Mouse (Mus musculus) midbrain, embryonic 13.5 days (tissue): Measurements from ENCODE around the gene Ncoa1. TPM values are rescaled to one million over a fixed set of nuclear protein-coding genes. Genes with fewer than 3 reads are reported as not detected.

Source experiments
- ATAC-seq: fragments of 200-750 bp; cut with Nextera tagmentation; 2 replicates; pipeline ENCODE4 v1.8.0; 2017; ENCODE audit warnings: mild to moderate bottlenecking, moderate TSS enrichment, moderate library complexity
- H3K27ac ChIP-seq: fragments of 300-500 bp; sonication (generic); 2 replicates; pipeline ENCODE4 v1.5.1; 2015; ENCODE audit warnings: inconsistent platforms, mild to moderate bottlenecking, moderate library complexity
- H3K27me3 ChIP-seq: fragments of 300-500 bp; sonication (generic); 2 replicates; pipeline ENCODE4 v1.6.1; 2015; ENCODE audit warnings: mild to moderate bottlenecking, inconsistent platforms
- H3K36me3 ChIP-seq: fragments of 300-500 bp; sonication (generic); 2 replicates; pipeline ENCODE4 v1.6.1; 2015; ENCODE audit warnings: mild to moderate bottlenecking, inconsistent platforms
- H3K4me1 ChIP-seq: fragments of 300-500 bp; sonication (generic); replicated peaks from 2 replicates; pipeline ENCODE4 v1.6.1; 2015; ENCODE audit warnings: inconsistent platforms
- H3K4me2 ChIP-seq: fragments of 300-500 bp; sonication (generic); replicated peaks from 2 replicates; pipeline ENCODE4 v1.6.1; 2015; ENCODE audit warnings: moderate library complexity, mild to moderate bottlenecking, inconsistent platforms
- H3K4me3 ChIP-seq: fragments of 300-500 bp; sonication (generic); replicated peaks from 2 replicates; pipeline ENCODE4 v1.5.1; 2015; ENCODE audit warnings: mild to moderate bottlenecking, inconsistent platforms
- H3K9ac ChIP-seq: fragments of 300-500 bp; sonication (generic); replicated peaks from 2 replicates; pipeline ENCODE4 v1.6.1; 2015; ENCODE audit warnings: mild to moderate bottlenecking, inconsistent platforms
- H3K9me3 ChIP-seq: fragments of 300-500 bp; sonication (generic); 2 replicates; pipeline ENCODE4 v1.6.1; 2016; ENCODE audit warnings: mild to moderate bottlenecking, inconsistent platforms
- WGBS: fragments of 180-500 bp; shearing (Covaris S2); methylation state at CpG from one replicate; pipeline ENCODE4 v1.1.7; 2015; 5-methylcytosine and 5-hydroxymethylcytosine counted together
- polyA plus RNA-seq: library from polyadenylated mRNA; unstranded; fragments of >200 nt; fragmentation: Nextera tagmentation; extraction: Ambion mirVana; gene quantifications from 2 replicates; pipeline ENCODE4 v1.2.1, GENCODE M21; 2015

Gene Ncoa1
- polyA plus RNA-seq: 9.1 and 9.2 TPM in 2 replicates

DNA sequence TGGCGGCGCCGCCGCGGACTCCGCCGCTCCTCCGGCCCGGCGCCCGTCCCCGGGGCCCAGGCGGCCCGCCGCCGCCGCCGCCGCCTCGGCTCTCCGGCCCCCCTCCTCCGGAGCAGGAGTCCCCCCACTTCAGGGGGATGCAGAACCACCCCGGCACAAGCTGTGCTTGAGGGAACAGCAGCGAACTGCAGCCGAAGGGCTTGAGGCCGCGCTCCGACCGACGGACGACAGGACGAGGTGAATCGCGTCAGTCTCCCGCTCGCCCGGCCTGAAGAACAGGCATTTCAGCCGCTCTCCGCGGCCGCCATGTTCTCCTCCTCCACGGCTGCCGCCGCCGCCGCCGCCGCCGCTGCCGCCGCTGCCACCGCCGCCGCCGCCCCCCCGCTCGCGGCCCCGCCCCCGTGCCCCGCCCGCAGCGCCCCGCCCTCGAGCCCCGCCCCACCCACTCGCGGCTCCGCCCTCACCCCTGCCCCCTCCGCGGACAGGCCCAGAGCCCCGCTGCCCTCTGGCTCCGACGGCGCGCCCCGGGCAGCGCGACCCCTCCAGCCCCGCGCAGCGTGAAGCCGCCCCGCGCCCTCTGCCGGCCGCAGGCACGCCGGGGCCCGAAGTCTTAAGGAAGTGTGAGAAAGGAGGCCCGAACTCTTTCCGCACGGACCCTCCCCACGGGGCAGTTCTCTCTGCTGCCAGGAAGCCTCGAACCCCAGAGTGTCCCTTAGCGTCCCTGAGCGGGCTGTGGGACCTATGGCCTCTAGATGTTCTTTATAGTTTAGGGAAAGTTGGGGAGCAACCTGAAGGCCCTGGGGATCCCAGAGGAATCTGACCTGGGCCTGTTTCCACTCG is at the start of gene Ncoa1:
Ncoa1 (minus strand) TSS at position 351 of the 840 bp plus-strand sequence.
- Histone ChIP-seq H3K4me1 (peaks cover 30% of the 10 kb centered on the region), H3K27ac (peak within 1 kb of the TSS; percentile 97), H3K4me3 (peak within 1 kb of the TSS; percentile 92), H3K36me3 (no peaks in the 10 kb centered on the region), H3K9ac (peak within 1 kb of the TSS; percentile 96), H3K9me3 (no peaks in the 10 kb centered on the region), H3K4me2 (peak within 1 kb of the TSS; percentile 65), H3K27me3 (peaks cover 11% of the 10 kb centered on the region; the same call in 1 of the 2 replicates)
- peak; percentile 87 for ATAC-seq
- under 1% methylated on average over 49 of the region's 98 CpGs for WGBS

GRCm38 (mm10) chr12:4524546-4524945 is 47.6 kb upstream of the Ncoa1 start:
- H3K4me3 ChIP-seq: no peak overlapping the region
- WGBS: 34% methylated on average over 7 of the region's 7 CpGs
- H3K36me3 ChIP-seq: no peaks in the 10 kb centered on the region
- H3K27me3 ChIP-seq: no peaks in the 10 kb centered on the region
- no peak overlapping the region for H3K9ac ChIP-seq
- no peaks in the 10 kb centered on the region for H3K9me3 ChIP-seq
- peak overlapping the region; percentile 86 for H3K27ac ChIP-seq
- H3K4me1 ChIP-seq: peaks cover 34% of the 10 kb centered on the region
- no peak overlapping the region for H3K4me2 ChIP-seq
- ATAC-seq: 0 out of 2 replicates have a peak, but pooled peaks have one; percentile 13

DNA sequence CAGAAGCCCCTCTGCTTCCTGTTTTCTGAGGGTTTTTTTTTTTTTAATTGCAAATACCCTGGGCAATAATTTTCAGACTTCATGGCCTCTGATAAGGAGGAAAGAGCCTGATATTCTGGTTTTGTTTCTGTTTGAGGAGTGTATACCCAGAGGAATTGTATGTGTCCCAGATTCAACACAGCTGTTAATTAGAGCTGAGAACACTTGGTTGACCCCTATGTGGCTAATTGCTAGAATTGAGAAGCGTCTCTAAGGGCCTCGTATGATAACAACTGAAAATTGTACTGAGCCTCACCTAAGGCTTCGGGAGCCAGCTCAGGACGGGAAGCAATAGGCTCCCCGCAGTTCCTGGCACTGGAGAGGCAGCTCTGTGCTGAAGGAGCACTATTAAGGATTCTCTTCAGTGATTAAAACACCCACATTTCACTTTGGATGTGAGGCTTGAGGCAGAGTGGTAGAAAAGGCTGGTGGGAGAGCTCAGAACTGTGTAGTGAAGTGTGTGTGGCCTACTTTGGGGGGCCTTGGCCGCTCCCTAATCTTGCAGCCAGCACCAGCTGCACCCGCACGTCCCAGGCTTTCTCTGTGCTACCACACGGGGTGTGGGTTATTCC is 46.8 kb upstream of the Ncoa1 start:
- Histone ChIP-seq H3K27me3 (no peaks in the 10 kb centered on the region), H3K36me3 (no peaks in the 10 kb centered on the region), H3K4me3 (no peak overlapping the region), H3K4me1 (peaks cover 34% of the 10 kb centered on the region), H3K9ac (no peak overlapping the region), H3K9me3 (no peaks in the 10 kb centered on the region), H3K27ac (peak overlapping the region; percentile 86), H3K4me2 (peak overlapping the region; percentile 39)
- WGBS: 15% methylated on average over 9 of the region's 9 CpGs
- ATAC-seq: peak; percentile 83

DNA sequence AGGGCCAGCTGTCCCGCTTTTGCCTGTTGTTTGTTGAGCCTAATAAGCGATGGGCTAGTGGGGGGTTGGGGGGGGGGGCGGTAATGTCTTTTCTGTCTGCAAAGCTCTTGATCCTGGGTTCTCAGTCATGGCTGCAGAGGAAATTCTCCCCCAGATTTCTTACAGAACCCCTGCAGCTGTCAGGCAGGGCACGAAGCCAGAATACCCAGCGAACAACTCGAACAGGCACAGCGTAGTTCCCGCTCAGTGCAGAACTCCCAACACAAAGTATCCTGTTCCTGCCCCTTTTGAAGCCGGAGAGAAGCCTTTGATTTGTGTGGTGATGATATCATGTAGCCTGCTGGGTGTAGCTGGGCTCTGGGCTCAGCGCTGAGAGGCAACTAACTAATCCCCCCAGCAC is 46.2 kb upstream of the Ncoa1 start:
- no peaks in the 10 kb centered on the region for H3K36me3 ChIP-seq
- ATAC-seq: peak; percentile 92
- WGBS: under 1% methylated on average over 10 of the region's 10 CpGs
- peak overlapping the region; percentile 39 for H3K4me2 ChIP-seq
- H3K4me3 ChIP-seq: no peak overlapping the region
- H3K27me3 ChIP-seq: no peaks in the 10 kb centered on the region
- H3K27ac ChIP-seq: peak overlapping the region; percentile 86
- H3K4me1 ChIP-seq: peaks cover 34% of the 10 kb centered on the region
- no peak overlapping the region for H3K9ac ChIP-seq
- no peaks in the 10 kb centered on the region for H3K9me3 ChIP-seq

GRCm38 (mm10) chr12:4518957-4519356 is 42.0 kb upstream of the Ncoa1 start:
- no peak for ATAC-seq
- no peak overlapping the region for H3K4me2 ChIP-seq
- no peaks in the 10 kb centered on the region for H3K27me3 ChIP-seq
- no peak overlapping the region for H3K27ac ChIP-seq
- no peak overlapping the region for H3K9ac ChIP-seq
- H3K9me3 ChIP-seq: no peaks in the 10 kb centered on the region
- no peak overlapping the region for H3K4me3 ChIP-seq
- no peaks in the 10 kb centered on the region for H3K36me3 ChIP-seq
- 85% methylated on average over 11 of the region's 11 CpGs for WGBS
- peaks cover 17% of the 10 kb centered on the region for H3K4me1 ChIP-seq

GRCm38 (mm10) chr12:4509591-4510061 is 32.6 kb upstream of the Ncoa1 start:
- Histone ChIP-seq H3K9me3 (no peaks in the 10 kb centered on the region), H3K27me3 (no peaks in the 10 kb centered on the region), H3K36me3 (no peaks in the 10 kb centered on the region), H3K4me1 (peaks cover 16% of the 10 kb centered on the region), H3K4me3 (0 out of 2 replicates have a peak overlapping the region, but pooled peaks have one; percentile 2), H3K27ac (no peak overlapping the region; the same call in 1 of the 2 replicates), H3K4me2 (peak overlapping the region; percentile 30), H3K9ac (no peak overlapping the region)
- no peak for ATAC-seq
- WGBS: 36% methylated on average over 12 of the region's 12 CpGs

- Histone ChIP-seq H3K4me1 (peaks cover 19% of the 10 kb centered on the region), H3K4me3 (no peak overlapping the region), H3K4me2 (no peak overlapping the region), H3K36me3 (no peaks in the 10 kb centered on the region), H3K27ac (no peak overlapping the region), H3K27me3 (no peaks in the 10 kb centered on the region), H3K9me3 (no peaks in the 10 kb centered on the region), H3K9ac (no peak overlapping the region)
- ATAC-seq: no peak
- 79% methylated on average over 1 of the region's 1 CpGs for WGBS
These were observed 31.2 kb upstream of the Ncoa1 start for GRCm38 (mm10) chr12:4508182-4508581.

DNA sequence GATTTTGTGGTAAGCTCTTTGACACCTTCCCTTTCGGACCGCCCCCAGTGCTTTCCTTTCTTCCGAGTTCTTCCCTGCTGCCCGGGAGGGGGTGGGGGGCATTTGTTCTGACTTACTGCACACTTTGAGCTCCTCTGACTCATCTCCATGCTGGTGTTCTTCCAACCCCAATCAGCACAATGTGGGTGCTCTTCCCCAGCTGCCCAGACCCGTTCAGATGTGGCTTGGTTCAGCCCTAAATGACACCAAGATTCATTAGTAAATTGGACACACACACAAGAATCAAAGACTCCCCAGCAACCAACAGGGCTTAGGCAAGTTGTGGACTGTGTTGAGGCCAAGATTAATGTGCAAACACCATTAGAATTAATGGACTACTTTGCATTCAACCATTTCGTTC is 30.5 kb upstream of the Ncoa1 start:
- H3K27me3 ChIP-seq: no peaks in the 10 kb centered on the region
- no peak overlapping the region for H3K4me3 ChIP-seq
- no peak overlapping the region for H3K4me2 ChIP-seq
- no peak overlapping the region for H3K27ac ChIP-seq
- no peak overlapping the region for H3K9ac ChIP-seq
- WGBS: 20% methylated on average over 6 of the region's 6 CpGs
- ATAC-seq: peak; percentile 56; the same call in 1 of the 2 replicates
- H3K36me3 ChIP-seq: no peaks in the 10 kb centered on the region
- H3K4me1 ChIP-seq: peaks cover 19% of the 10 kb centered on the region
- H3K9me3 ChIP-seq: no peaks in the 10 kb centered on the region

DNA sequence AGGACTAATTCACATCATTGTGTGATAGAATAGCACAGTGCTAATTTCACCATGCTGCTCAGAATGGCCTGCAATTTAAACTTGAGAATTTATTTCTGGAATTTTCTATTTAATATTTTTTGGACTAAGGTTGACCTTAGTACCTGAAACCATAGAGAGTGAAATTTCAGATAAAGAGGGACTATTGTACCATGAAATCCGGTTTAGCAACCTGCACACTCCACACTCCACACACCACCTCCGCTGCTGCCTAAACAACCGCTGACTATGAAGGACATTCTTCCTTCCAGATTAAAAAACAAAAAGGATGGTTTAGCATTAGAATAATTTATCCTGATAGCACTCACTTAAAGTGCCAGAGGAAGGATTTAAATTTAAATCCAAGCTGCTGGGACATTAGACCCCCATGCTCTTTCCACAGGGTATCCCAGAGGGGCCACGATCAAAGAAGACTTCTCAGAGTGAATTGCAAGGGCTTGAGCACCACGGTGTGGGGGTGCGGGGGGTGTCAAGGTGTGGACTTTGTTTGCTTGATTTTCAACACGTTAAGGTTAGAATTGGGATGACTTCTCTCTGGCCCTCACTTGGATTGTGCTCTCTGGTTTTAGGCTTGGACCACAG is 29.9 kb upstream of the Ncoa1 start:
- H3K4me2 ChIP-seq: no peak overlapping the region
- no peak overlapping the region for H3K27ac ChIP-seq
- WGBS: 32% methylated on average over 7 of the region's 7 CpGs
- H3K27me3 ChIP-seq: no peaks in the 10 kb centered on the region
- H3K4me1 ChIP-seq: peaks cover 19% of the 10 kb centered on the region
- no peaks in the 10 kb centered on the region for H3K9me3 ChIP-seq
- no peak overlapping the region for H3K4me3 ChIP-seq
- H3K36me3 ChIP-seq: no peaks in the 10 kb centered on the region
- no peak overlapping the region for H3K9ac ChIP-seq
- ATAC-seq: no peak

GRCm38 (mm10) chr12:4505298-4505697 is 28.3 kb upstream of the Ncoa1 start:
- Histone ChIP-seq H3K27ac (no peak overlapping the region), H3K36me3 (no peaks in the 10 kb centered on the region), H3K9ac (no peak overlapping the region), H3K27me3 (no peaks in the 10 kb centered on the region), H3K4me1 (peaks cover 19% of the 10 kb centered on the region), H3K9me3 (no peaks in the 10 kb centered on the region), H3K4me3 (no peak overlapping the region), H3K4me2 (no peak overlapping the region)
- no peak for ATAC-seq
- 87% methylated on average over 6 of the region's 6 CpGs for WGBS

DNA sequence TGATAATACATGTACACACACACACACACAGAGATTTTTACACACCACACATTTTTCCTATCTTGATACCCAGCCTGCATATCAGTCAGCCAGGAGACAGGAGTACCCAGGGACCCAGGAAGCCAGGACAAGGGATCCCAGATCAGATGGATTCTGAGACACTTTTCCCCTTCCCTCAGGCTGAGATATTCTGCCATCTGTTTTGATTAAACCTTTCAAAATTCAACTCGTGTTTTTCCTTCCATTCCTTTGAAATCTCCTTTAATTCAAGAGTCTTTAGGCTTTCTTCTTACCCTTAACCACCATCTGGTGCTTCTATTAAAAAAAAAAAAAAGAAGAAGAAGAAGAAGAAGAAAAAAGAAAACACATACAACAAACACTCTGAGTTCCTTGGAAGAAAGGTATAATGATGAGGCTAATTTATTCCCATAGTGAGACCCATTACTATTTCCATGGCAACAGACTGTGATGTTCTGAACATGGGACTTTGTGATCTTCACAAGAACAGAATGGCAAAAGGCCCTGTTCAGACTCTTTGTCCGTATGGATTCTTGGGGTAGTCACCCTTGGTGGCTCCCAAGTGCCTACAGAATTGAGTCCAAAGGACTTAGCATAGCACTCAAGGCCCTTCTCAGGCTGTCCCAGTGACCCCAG is 26.8 kb upstream of the Ncoa1 start:
- 29% methylated on average over 2 of the region's 2 CpGs for WGBS
- ATAC-seq: peak; percentile 45; the same call in 1 of the 2 replicates

More for the DNA sequence above, 26.8 kb upstream of the Ncoa1 start:
- no peak overlapping the region for H3K4me2 ChIP-seq
- no peak overlapping the region for H3K4me3 ChIP-seq
- no peak overlapping the region for H3K9ac ChIP-seq
- H3K4me1 ChIP-seq: peaks cover 11% of the 10 kb centered on the region
- 0 out of 2 replicates have a peak overlapping the region, but pooled peaks have one; percentile 1 for H3K27ac ChIP-seq
- H3K9me3 ChIP-seq: no peaks in the 10 kb centered on the region
- no peaks in the 10 kb centered on the region for H3K36me3 ChIP-seq
- no peaks in the 10 kb centered on the region for H3K27me3 ChIP-seq
